ENCODE assay signal across 7 mouse cellular contexts in genomic region chr9:77789615-77790348, GRCm38 (mm10). TPM values are rescaled to one million over a fixed set of nuclear protein-coding genes. Genes with fewer than 3 reads are reported as not detected.
DNase-seq lines count a peak whose midpoint lies in the region; ATAC-seq and TF ChIP-seq lines count a peak whose summit lies in the region.

No protein-coding gene starts in this region.

- no peak for TF ChIP-seq CTCF in thymus, adult 2 months (IDR thresholded peaks at IDR 0.05; ENCODE audit: borderline replicate concordance, control insufficient read depth, extremely low read depth, insufficient read depth, low read length, poor library complexity)

- H3K27me3 ChIP-seq in hindbrain, embryonic 12.5 days, result no peaks in the 10 kb centered on the region
- no peaks in the 10 kb centered on the region for H3K27me3 ChIP-seq in hindbrain, embryonic 11.5 days (ENCODE audit: control insufficient read depth, insufficient read depth, low read length)
- no peaks in the 10 kb centered on the region for H3K27me3 ChIP-seq in thymus, adult 2 months (ENCODE audit: control insufficient read depth, insufficient read depth, low read length)

- peaks cover 69% of the 10 kb centered on the region for H3K36me3 ChIP-seq in hindbrain, embryonic 12.5 days
- 0 out of 2 replicates have a peak, but pooled peaks cover 3% of the 10 kb centered on the region for H3K36me3 ChIP-seq in hindbrain, embryonic 11.5 days (ENCODE audit: control insufficient read depth, insufficient read depth, low read length)
- peaks cover 55% of the 10 kb centered on the region for H3K36me3 ChIP-seq in thymus, adult 2 months (ENCODE audit: control insufficient read depth, insufficient read depth, low read length)

- ATAC-seq in hindbrain, embryonic 12.5 days (ENCODE audit: low FRiP score), result peak; percentile 80
- no peak for ATAC-seq in hindbrain, embryonic 11.5 days (ENCODE audit: low FRiP score)

- no peak overlapping the region for H3K4me3 ChIP-seq in hindbrain, embryonic 12.5 days
- no peak overlapping the region for H3K4me3 ChIP-seq in hindbrain, embryonic 11.5 days (ENCODE audit: low read depth, low read length)
- H3K4me3 ChIP-seq in thymus, adult 2 months (ENCODE audit: control insufficient read depth, insufficient read depth, low read length), result no peak overlapping the region

- H3K9me3 ChIP-seq in hindbrain, embryonic 12.5 days (replicated peaks), result no peaks in the 10 kb centered on the region
- no peaks in the 10 kb centered on the region for H3K9me3 ChIP-seq in hindbrain, embryonic 11.5 days (ENCODE audit: control insufficient read depth, low read length)

- H3K27ac ChIP-seq in hindbrain, embryonic 12.5 days, result no peak overlapping the region
- H3K27ac ChIP-seq in hindbrain, embryonic 11.5 days (ENCODE audit: low read depth, low read length), result no peak overlapping the region
- no peak overlapping the region for H3K27ac ChIP-seq in thymus, adult 2 months (ENCODE audit: control insufficient read depth, insufficient read depth, low read length)

- no peak overlapping the region for H3K4me2 ChIP-seq in hindbrain, embryonic 12.5 days (replicated peaks)
- H3K4me2 ChIP-seq in hindbrain, embryonic 11.5 days (replicated peaks; ENCODE audit: low read depth, low read length), result no peak overlapping the region

- DNase-seq in hindbrain, embryonic 11.5 days (ENCODE audit: low spot score), result no peak
- DNase-seq in MN1 (ENCODE audit: low spot score), result peak; percentile 38
- DNase-seq in adrenal gland, postnatal 10 days, result peak; percentile 63
- DNase-seq in layer of hippocampus, adult 9-10 months (ENCODE audit: low spot score), result peak; percentile 35
- DNase-seq in thymus, adult 2 months, result no peak
- no peak for DNase-seq in liver

- WGBS in hindbrain, embryonic 12.5 days, result 78% methylated on average over 12 of the region's 12 CpGs
- 90% methylated on average over 12 of the region's 12 CpGs for WGBS in hindbrain, embryonic 11.5 days
- 93% methylated on average over 12 of the region's 12 CpGs for WGBS in thymus, adult 2 months

- H3K4me1 ChIP-seq in hindbrain, embryonic 12.5 days, result peaks cover 2% of the 10 kb centered on the region; the same call in 1 of the 2 replicates
- H3K4me1 ChIP-seq in hindbrain, embryonic 11.5 days (replicated peaks; ENCODE audit: control insufficient read depth, insufficient read depth, low read length), result no peaks in the 10 kb centered on the region
- no peaks in the 10 kb centered on the region for H3K4me1 ChIP-seq in thymus, adult 2 months (replicated peaks; ENCODE audit: control insufficient read depth, insufficient read depth, low read length)

- TF ChIP-seq POLR2A in thymus, adult 2 months (IDR thresholded peaks at IDR 0.05; ENCODE audit: control insufficient read depth, extremely low read depth, insufficient read depth, low read length, poor library complexity), result no peak

- no peak overlapping the region for H3K9ac ChIP-seq in hindbrain, embryonic 12.5 days
- H3K9ac ChIP-seq in hindbrain, embryonic 11.5 days (ENCODE audit: low read depth, low read length), result no peak overlapping the region

RNA-seq across cellular contexts. Expression of gene Gclc, which starts 35.4 kb away (rescaled TPM):
- polyA plus RNA-seq in hindbrain, embryonic 12.5 days (2016; fragmentation: Nextera tagmentation; extraction: Ambion mirVana), result 22.2 and 24.6 TPM in 2 replicates
- 19.5 and 22.6 TPM in 2 replicates for polyA plus RNA-seq in hindbrain, embryonic 11.5 days (2014; fragmentation: Nextera tagmentation; extraction: Ambion mirVana)
- 10 to 100 TPM; 41.3 to 56.4 TPM for total RNA-seq in adrenal gland, postnatal 10 days (2021)
- 24.7 and 26.6 TPM in 2 replicates for polyA plus RNA-seq in thymus, adult 2 months (2012; rRNA removed)

Comparison
In these comparisons a context has a peak if more than half of its experiments do, and no peak if none do; other contexts are left out.
1. DNase-seq: peak in MN1 (single experiment), adrenal gland, postnatal 10 days (single experiment) and layer of hippocampus, adult 9-10 months (single experiment); none in hindbrain, embryonic 11.5 days (single experiment), thymus, adult 2 months (single experiment) and liver (single experiment).